Mouse (Mus musculus) heart, postnatal 4 days (tissue): Measurements from ENCODE around the gene Tnfrsf8. TPM values are rescaled to one million over a fixed set of nuclear protein-coding genes. Genes with fewer than 3 reads are reported as not detected.

Experiments used
- DNase-seq: peaks from one replicate; pipeline ENCODE4 v3.0.0; 2021
- total RNA-seq, 2 experiments: library from RNA; stranded (reverse); gene quantifications; 2 replicates each; pipeline ENCODE4 v1.2.3; 2021

Tnfrsf8 gene
- total RNA-seq, 2 experiments from 2014 or later: 0.19 to 0.23 TPM

GRCm38 (mm10) chr4:145230647-145231046, 84.3 kb downstream of the Tnfrsf8 start:
- no peak for DNase-seq

- peak; percentile 36 for DNase-seq
Observed at GRCm38 (mm10) chr4:145229524-145230163, 85.3 kb downstream of the Tnfrsf8 start.

GRCm38 (mm10) chr4:145229051-145229450, 85.9 kb downstream of the Tnfrsf8 start:
- DNase-seq: no peak

- DNase-seq: no peak
Observed at GRCm38 (mm10) chr4:145224613-145225012, 90.4 kb downstream of the Tnfrsf8 start.

GRCm38 (mm10) chr4:145222064-145222463, 92.9 kb downstream of the Tnfrsf8 start:
- no peak for DNase-seq

DNA sequence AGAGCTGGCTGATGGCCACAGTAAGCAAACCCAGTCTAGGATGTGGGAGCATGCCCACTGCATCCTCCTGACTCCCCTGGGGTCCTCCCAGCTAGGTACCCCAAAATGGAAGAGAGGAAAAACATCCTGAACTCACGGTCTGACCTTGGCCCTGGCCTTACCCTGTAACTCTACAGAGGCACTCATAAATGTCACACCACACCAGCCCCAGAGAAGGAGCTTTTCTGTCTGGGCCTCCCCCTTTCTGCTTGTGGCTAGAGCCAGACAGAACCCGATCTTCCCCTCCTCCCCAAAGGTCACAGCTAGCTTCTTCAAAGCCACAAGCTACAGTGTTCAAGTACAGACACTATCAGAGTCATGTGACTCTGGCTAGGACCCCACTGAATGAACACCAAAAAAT, 93.6 kb downstream of the Tnfrsf8 start:
- no peak for DNase-seq

DNA sequence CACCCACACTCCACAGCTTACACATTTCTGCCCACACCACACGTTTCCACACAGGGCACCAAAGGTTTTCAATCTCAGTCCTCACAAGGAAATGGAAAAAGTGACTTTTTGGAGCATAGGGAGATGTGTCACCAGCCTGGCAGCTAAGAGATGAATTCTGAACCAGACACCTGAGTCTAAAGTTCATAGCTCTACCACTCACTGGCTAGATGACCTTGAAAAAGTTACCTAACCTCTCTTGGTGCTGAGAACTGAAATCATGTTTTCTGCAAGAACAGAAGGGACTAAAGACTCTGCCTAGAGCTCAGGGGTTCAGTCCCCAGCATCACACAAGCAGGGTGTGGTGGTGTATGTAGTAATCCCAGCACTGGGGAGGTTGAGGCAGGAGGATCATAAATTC, 95.0 kb downstream of the Tnfrsf8 start:
- DNase-seq: no peak

GRCm38 (mm10) chr4:145219240-145219985, 95.6 kb downstream of the Tnfrsf8 start:
- peak; percentile 52 for DNase-seq

- DNase-seq: no peak
Observed at GRCm38 (mm10) chr4:145217837-145218236, 97.1 kb downstream of the Tnfrsf8 start.

Other genes starting within 250 kb of the Tnfrsf8 start
- 10 to 100 TPM; 67.7 to 68.9 TPM for gene Vps13d, start 120.2 kb downstream of the Tnfrsf8 start, total RNA-seq
- gene Tnfrsf1b, start 68.3 kb downstream of the Tnfrsf8 start, total RNA-seq: 1 to 10 TPM; 4.5 to 5.0 TPM
- 1 to 10 TPM; 1.2 to 1.3 TPM for gene Zfp990, start 195.6 kb upstream of the Tnfrsf8 start, total RNA-seq